Mouse (Mus musculus): ENCODE data around the gene Slc15a2.

Gene Slc15a2

DNA sequence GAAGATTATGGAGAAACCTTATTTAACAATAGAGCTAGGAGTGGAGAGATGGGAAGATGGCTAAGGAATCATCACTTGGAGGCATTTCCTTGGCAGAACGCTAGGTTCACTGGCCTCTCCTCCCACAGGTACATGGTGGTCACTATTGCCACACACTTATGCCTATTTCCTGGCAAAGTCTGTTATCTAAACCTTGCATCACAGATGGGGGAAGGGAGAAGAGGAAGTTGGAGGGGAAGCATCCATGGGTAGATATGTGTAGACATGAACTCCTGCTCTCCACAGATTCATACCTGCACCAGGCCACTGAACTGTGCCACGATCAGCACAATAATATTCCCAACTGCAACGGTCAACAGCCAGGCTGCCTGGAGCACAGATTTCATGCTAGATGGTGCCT is 32.8 kb downstream of the Slc15a2 start:
- no peak for DNase-seq (ENCODE audit: low read depth)

DNA sequence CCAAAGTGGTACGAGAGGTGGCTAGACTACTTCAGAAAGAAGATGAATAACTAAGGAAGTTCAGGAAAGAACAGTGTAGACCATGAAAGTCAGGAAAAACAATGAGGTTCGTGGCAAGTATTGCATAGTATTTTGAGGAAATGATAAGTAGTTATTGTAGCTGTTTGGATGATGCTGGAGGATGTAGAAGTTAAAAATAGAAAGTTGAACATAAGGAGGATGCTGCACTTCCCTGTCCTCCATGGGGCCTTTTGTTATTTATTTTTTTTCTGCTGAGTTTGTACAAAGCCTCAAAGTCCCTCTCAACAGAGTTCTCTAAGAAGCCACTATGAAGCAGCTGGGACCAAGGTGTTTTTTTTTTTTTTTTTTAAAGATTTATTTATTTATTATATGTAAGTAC is 37.0 kb downstream of the Slc15a2 start:
- no peak for DNase-seq (ENCODE audit: low read depth)

DNA sequence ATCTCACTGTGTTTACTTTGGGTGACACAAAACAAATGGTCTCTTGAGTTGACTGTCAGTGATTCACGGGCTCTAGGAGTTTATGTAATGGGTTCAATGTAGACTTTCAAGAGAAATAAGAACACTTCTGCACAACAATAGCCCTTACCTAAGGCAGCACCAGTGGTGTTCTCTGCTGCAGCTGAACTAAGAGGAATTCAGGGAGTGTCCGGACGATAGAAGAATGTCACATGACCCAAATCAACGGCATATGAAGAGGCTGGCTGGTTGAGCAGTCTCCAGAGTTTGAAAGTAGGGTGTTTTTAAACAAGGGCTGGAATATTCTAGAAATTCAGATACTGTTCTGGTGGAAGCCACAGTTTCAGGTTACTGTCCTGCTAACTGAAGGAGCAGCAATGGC is 37.7 kb downstream of the Slc15a2 start:
- no peak for DNase-seq (ENCODE audit: low read depth)

DNA sequence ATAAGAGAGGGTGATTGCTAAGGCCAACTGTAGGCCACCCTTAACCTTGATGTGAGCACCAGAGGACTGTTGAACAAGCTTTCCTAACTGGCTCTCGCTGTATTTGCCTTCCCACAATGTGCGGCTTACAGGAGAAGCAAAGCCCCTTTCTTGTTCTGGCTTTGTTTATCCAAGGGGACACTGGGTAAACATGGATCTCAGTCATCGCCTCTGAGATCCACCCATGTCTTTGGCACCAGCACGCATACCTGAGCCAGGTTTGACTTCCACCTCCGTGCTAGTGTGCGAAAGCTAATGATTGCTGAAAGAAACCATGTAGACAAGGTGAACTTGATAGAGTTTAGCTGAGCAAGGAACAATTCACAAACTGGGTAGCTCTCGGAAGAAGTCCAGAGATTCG is 41.2 kb downstream of the Slc15a2 start:
- no peak for DNase-seq (ENCODE audit: low read depth)

DNA sequence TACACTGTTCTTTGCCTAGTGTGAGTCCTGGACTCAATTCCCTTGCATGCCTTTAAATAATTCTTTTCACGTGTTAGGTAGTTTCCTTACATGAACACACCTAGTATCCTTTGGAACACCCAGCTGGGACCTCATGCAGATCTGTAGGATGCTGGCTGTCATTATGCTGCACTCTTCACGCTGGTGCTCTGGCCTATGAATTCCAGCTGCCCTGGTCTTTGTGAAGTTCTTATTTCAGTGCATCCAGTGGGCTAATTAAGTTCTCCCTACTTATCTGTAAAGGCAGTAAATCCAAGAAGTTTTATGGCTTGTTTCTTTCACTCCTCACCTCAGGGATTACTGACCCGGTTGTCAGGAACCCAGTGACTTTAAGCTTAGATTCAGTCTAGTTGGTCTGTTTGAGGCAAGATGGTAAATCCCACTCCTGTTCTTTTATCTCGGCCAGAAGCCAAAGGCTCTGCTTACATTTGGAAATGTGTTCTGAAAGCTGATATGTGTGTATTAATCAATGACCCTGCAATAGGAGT is 45.3 kb downstream of the Slc15a2 start:
- DNase-seq (ENCODE audit: low read depth), result no peak

DNA sequence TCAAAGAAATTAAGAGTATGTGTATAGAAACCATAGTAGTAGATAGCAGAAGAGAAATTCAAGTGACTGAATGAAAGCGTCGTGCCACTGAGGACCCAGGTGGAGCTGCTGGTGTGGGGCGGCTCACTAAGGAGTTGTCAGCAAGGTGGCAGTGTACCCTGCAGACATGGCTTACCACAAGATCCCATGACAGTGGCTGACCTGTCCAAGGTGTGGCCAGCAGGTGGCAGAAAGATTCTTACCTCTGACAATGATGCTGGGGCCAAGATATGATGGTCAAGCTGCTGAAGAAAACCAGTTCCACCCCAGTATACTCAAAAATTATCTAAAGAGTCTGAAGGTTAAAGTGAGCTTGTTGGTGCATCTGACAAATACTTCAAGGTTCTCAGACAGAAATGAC is 49.3 kb downstream of the Slc15a2 start:
- DNase-seq (ENCODE audit: low read depth), result no peak

DNA sequence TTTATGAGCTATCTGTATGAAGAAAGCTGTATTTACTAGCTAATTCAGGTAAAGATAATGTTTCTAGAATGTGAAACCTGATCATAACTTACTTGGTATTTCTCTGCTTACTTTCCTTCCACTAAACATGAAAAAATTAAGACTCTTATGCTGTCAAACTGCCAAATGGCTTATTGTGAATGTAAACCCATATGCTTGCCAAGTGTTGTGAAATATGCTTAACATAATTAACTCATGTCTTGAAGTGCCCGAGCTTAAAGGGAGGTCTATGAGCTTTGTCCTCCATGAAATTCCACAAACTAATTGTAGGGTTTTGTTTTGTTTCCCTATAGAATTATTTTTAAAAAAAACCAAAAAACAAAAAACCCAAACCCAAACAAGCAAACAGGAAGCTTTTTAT is 50.9 kb downstream of the Slc15a2 start:
- no peak for DNase-seq (ENCODE audit: low read depth)

DNA sequence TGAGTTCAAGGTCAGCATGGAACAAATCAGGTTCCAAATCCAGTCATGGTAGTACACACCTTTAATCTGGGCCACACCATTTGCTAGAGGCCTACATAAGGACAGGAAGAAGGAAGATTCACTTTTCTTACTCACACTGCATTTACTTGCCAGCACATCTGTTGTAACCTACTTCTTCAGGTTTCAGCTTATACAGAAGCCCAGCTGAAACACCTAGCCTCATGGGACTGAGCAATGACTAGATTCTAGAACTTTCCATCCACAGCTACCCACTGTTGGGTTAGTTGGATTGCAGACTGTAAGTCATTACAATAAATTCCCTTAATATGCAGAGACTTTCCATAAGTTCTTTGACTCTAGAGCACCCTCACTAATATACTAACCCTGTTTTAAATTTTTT is 52.2 kb downstream of the Slc15a2 start:
- no peak for DNase-seq (ENCODE audit: low read depth)

DNA sequence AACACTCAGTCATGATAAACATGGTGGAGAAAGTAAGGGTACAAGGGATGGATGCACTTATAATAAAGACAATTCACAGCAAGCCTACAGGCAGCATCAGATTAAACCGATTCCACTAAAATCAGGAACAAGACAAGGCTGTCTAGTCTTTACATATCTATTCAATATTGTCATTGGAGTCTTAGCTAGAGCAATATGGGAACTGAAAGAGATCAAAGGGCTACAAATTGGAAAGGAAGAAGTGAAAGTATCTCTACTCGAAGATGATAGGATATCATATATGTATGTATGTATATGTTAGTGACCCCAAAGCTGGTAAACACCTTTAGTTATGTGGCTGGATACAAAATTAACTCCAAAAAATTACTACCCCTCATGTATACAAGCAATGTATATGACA is 55.8 kb downstream of the Slc15a2 start:
- no peak for DNase-seq (ENCODE audit: low read depth)

DNA sequence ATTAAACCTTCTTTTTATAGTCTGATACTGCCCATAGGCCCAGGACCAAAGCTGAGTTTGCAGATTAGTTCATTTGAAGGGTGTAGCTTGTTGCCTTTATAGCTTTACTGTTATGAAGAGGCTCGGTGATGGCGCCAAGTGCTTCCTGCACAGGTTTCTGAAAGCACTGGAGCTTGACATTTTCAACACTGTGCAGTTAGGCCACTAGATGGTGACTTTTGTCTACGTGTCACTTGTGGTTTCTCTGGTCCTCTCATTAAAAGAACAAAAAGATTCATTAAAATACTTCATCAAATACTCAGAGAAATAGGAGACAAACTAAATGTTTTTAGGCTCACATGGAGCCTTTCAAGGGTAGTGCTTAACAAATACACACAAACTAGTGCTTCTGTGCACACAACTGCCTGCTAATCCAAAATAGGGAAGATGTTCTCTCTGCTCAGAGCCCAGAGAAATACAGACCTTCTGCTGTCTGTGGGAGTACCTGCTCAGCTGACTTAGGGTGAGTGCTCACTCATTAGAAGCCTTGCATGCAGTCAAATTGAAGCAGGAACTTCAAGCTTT is 60.8 kb downstream of the Slc15a2 start:
- DNase-seq (ENCODE audit: low read depth), result no peak

DNA sequence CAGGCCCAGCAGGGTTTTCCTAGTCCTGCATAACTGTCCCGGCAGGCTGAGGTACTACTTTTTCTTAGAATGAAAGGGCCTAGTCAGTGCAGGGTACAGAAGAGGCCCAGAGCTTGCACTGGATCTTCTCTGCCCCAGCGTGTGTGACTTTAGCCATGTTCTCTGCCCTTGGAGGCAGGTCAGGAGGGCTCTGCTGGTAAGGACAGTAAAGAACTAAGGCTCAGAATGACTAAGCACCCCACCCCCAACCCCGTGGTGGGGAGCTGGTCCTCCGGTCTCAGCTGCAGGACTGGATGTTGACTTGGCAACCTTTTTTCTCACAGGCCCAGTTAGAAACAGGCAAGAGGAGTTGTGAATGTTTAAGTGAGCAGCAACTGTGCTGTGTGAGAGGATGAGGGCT is 62.0 kb downstream of the Slc15a2 start:
- DNase-seq (ENCODE audit: low read depth), result no peak

DNA sequence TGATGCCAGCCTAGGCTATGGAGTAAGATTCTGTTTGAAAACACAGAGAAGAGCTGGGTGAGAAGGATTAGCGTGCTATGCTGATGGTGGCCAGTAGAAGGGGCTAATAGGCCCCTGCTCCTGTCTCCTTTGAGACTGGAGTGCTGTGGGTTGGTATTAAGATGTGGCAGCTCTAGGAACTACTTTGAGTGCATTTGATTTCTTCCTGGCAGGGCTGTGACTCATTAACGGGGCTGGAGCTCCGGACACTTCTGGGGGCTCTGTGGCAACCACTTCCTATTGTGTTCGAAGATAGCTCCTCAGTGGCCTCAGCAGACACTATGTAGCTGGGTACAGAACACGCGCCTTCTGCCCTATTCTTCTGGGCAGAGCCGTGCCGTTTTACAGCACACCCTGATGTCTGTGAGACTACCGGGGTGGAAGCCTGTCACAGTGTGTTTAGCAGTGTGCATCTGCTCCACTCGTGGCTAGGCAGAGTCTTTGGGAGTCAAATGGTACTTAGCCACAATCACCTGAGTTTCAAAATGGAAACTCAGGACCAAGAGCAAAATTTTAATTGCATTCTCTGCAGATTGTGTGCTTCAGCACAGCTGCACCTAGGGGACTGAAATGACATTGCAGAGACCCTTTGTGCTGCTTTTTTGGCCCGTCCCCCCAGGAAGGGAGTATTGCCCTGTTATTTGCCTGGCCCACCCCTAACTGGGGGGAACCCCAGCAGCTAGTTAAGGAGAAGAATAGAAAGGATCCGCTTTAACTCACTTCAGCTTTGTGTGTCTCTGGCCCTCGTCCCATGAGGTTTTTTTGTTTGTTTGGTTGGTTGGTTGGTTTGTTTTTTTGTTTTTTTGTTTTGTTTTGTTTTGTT is 64.3 kb downstream of the Slc15a2 start:
- DNase-seq (ENCODE audit: low read depth), result peak; percentile 32

DNA sequence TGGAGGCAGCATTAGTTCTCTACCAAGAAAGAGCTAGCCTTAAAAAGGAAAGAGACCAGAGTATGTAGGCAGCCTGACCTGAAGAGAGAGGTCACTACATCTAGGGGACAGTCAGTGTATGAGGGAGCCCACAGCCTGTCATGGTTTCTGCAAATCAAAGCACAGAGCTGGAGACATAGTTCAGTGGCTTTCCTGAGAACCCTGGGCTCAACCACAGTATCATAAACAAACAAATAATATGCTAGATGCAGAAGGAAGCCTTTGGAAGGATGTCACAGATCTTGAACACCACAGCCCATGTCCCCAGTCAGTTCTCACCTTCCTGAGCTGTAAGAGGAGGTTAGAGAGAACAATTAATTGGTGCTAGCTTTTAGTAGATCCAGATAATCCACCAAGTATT is 66.1 kb downstream of the Slc15a2 start:
- no peak for DNase-seq (ENCODE audit: low read depth)

DNA sequence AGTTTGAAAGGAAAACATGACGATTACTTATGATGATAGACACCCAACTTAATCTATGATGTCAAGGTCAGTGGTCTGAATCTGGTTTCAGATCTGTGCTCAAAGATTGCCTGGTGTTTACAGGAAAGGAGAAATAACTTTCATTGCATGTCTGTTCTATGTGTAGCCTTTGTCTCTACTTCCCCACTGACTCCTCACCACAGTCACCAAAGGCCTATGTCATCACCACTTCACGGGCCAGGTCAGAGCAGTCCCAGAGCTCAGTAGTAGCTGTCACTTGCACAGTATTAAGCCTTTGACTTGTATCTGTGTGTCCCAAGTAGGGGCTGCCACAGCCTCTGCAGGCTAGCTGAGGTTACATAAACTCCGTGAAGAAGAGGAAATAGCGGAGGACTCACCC is 67.3 kb downstream of the Slc15a2 start:
- no peak for DNase-seq (ENCODE audit: low read depth)

DNA sequence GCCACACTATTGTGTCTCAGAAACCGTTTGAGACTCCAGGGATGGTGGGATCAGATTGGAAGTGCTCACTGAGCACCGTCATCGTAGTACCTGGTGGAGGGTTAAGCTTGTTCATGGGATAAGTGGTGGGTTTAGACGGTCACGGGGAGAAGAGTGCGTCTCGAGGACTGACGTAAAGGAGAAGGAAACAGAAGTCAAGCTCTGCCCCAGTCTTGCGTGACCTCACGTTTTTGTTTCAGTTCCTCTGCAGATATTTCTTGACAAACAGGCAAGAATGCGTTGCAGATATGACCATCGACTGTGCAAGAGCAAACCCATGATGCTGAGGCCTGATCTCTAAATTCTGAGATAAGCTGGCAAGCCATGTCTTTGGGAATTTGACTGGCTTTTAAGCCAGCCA is 73.0 kb downstream of the Slc15a2 start:
- peak; percentile 33 for DNase-seq (ENCODE audit: low read depth)

DNA sequence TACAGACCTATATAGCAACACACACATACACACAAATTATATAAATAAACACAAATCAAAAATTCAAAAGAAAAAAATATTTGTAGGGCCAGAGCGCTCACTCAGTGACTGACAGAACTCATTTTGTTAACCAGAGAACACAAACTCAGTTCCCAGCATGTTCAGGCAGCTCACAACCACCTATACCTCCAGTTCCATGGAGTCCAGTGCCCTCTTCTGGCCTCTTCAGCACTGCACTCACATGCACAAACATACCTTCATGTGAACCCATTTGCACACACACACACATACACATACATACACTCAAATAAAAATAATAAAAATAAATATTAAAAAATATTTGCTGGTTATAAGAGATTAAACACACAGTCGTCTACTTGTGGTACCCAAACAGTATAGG is 74.0 kb downstream of the Slc15a2 start:
- no peak for DNase-seq (ENCODE audit: low read depth)

DNA sequence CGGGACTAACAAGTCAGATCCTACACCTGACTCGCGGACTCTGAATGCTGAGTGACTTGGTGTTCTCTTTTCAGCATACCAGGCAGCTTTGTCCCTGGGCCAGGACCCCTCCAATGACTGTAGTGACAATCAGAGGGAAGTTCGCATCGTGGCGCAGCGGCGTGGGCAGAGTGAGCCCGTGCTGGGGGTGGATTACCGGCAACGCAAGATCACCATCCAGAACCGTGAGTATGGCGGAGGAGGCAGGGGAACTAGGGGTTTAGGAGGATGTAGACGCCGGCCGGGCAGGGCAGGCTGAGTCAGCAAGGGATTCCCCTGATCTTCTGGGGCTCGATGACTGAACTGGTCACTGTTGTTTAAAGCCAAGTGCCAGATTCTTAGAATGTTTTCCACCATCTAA is 75.4 kb downstream of the Slc15a2 start:
- no peak for DNase-seq (ENCODE audit: low read depth)

DNA sequence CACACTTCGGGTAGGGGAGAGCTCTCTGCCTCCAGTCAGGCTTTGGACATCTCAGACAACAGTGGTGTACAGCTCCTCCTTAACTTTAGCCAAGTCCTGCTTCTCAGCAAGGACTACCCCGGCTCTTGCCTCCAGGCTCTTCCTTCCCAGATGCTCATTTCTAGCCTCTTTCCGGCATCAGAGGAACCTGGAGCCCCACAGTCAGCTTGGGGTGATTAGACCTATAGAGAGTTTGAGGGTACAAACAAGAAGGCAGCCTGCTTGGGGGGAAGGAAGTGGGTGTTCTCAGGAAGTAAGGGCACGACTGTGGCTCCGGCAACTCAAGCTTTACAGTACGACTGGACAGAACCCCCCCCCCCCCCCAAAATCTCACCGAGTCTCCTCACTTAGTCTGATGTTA is 76.0 kb downstream of the Slc15a2 start:
- no peak for DNase-seq (ENCODE audit: low read depth)

DNA sequence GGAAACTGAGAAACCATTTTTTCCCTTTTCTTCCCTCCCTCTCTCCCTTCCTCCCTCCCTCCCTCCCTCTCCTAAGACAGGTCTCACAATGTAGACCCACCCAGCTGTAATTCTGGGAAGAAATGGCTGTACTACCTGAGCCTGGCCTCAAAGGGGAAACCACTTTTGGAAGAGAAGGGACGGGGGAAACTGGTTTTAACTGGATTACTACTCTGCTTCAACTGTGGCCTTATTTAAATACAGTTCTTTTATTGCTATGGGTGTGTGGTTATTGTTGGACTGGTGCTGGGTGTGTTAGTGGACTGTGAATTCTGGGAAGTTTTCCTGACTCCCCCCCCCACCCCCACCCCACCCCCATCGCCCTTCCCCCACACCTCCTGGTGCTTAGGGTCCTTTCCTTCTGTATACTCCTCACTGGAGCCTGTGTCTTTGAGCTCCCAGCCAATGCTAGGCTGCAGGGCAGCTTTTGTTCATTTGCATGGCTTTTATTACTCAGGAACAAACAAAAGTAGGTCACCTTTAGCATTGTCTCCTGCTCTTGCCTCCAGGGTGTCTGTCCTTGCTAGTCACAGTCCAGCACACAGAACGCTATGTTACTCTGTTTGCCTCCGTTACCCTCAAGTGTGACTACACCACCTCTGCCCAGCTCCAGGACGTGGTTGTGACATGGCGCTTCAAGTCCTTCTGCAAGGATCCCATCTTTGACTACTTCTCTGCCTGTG is 76.9 kb downstream of the Slc15a2 start:
- DNase-seq (ENCODE audit: low read depth), result no peak

DNA sequence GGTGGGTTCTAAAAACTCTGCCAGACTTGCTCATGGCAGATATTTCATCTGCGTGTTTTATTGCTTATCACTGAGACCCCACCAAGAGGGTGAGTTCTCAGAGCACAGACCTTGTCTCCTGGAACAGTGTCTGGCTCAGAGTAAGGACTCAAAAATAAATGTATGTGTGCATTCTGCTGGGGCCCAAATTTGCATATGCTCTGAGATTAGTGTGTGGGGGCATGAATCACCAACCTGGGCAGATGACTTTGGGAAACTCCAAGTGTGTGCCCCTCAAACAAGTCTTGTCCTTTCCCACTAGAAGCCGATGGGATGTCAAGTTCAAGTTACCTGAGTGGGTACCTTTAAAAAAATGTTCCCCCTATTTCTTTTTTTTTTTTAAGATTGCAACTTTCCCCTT is 84.3 kb downstream of the Slc15a2 start:
- no peak for DNase-seq (ENCODE audit: low read depth)

Data from c-Kit-positive CD71-negative TER-119-negative erythroid progenitor cells, embryonic 14.5 days (primary cell).